ENCODE assay signal across 12 mouse cellular contexts in genomic region chr4:63391322-63391721, GRCm38 (mm10). TPM values are rescaled to one million over a fixed set of nuclear protein-coding genes. Genes with fewer than 3 reads are reported as not detected.
A peak's percentile ranks its signal among the peaks of the same experiment; 100 is the strongest.
DNase-seq lines count a peak whose midpoint lies in the region; ATAC-seq and TF ChIP-seq lines count a peak whose summit lies in the region.
"Had no signal": no experiment of that assay in that cellular context is flagged by ENCODE, and none has a peak within 500 bp of the region (broad histone marks: within the 10 kb centered on the region; RNA-seq: fewer than 3 reads in every experiment).

No protein-coding gene starts in this region.

- peaks cover 38% of the 10 kb centered on the region for H3K4me1 ChIP-seq in liver, embryonic 15.5 days (replicated peaks)
- H3K4me1 ChIP-seq in liver, embryonic 11.5 days (replicated peaks; ENCODE audit: control insufficient read depth, insufficient read depth, low read length) = peaks cover 8% of the 10 kb centered on the region
- peaks cover 23% of the 10 kb centered on the region for H3K4me1 ChIP-seq in bone marrow, adult 2 months (ENCODE audit: control insufficient read depth, insufficient read depth, low read length)
- H3K4me1 ChIP-seq in kidney, embryonic 14.5 days (ENCODE audit: control insufficient read depth, insufficient read depth, low read length) = no peaks in the 10 kb centered on the region

- peaks cover 27% of the 10 kb centered on the region for H3K36me3 ChIP-seq in liver, embryonic 15.5 days (replicated peaks)
- H3K36me3 ChIP-seq in liver, embryonic 11.5 days (ENCODE audit: control insufficient read depth, insufficient read depth, low read length) = peaks cover 4% of the 10 kb centered on the region; the same call in 1 of the 2 replicates
- peaks cover 27% of the 10 kb centered on the region for H3K36me3 ChIP-seq in kidney, embryonic 14.5 days (ENCODE audit: control insufficient read depth, insufficient read depth, low read length)

- TF ChIP-seq POLR2A in bone marrow, adult 2 months (IDR thresholded peaks at IDR 0.05; ENCODE audit: borderline replicate concordance, control insufficient read depth, low read depth, low read length) = no peak

- H3K4me2 ChIP-seq in liver, embryonic 15.5 days = no peak overlapping the region
- H3K4me2 ChIP-seq in liver, embryonic 11.5 days = no peak overlapping the region
- no peak overlapping the region for H3K4me2 ChIP-seq in kidney, embryonic 14.5 days (replicated peaks; ENCODE audit: low read depth, low read length)
- H3K4me2 ChIP-seq: limb, embryonic 13.5 days had no signal

- DNase-seq in liver, embryonic 11.5 days (ENCODE audit: low spot score) = no peak
- peak; percentile 69 for DNase-seq in CD4-positive, CD25-positive, alpha-beta regulatory T cell, adult 2 months (ENCODE audit: low read depth, low spot score)
- no peak for DNase-seq in MN1 (ENCODE audit: low spot score)
- DNase-seq in layer of hippocampus, adult 9-10 months (ENCODE audit: low spot score) = no peak
- DNase-seq: heart, postnatal 4 days had no signal

- no peaks in the 10 kb centered on the region for H3K27me3 ChIP-seq in liver, embryonic 15.5 days
- no peaks in the 10 kb centered on the region for H3K27me3 ChIP-seq in liver, embryonic 11.5 days (replicated peaks; ENCODE audit: control insufficient read depth, insufficient read depth, low read length)
- H3K27me3 ChIP-seq in kidney, embryonic 14.5 days (ENCODE audit: control insufficient read depth, insufficient read depth, low read length) = no peaks in the 10 kb centered on the region
- H3K27me3 ChIP-seq: limb, embryonic 13.5 days had no signal

- no peak for TF ChIP-seq CTCF in bone marrow, adult 2 months (IDR thresholded peaks at IDR 0.05; ENCODE audit: control insufficient read depth, insufficient read depth, low read length)

- no peak overlapping the region for H3K4me3 ChIP-seq in liver, embryonic 15.5 days (replicated peaks)
- no peak overlapping the region for H3K4me3 ChIP-seq in liver, embryonic 11.5 days (ENCODE audit: low read depth, low read length)
- H3K4me3 ChIP-seq in bone marrow, adult 2 months (replicated peaks; ENCODE audit: control insufficient read depth, low read depth, low read length) = peak overlapping the region; percentile 8
- no peak overlapping the region for H3K4me3 ChIP-seq in kidney, embryonic 14.5 days (ENCODE audit: low read length)
- H3K4me3 ChIP-seq: limb, embryonic 13.5 days had no signal

- 0 out of 2 replicates have a peak overlapping the region, but pooled peaks have one; percentile 0 for H3K27ac ChIP-seq in liver, embryonic 15.5 days (replicated peaks)
- no peak overlapping the region for H3K27ac ChIP-seq in liver, embryonic 11.5 days (ENCODE audit: low read depth, low read length)
- peak overlapping the region; percentile 64 for H3K27ac ChIP-seq in bone marrow, adult 2 months (ENCODE audit: control insufficient read depth, insufficient read depth, low read depth, low read length, poor library complexity)
- H3K27ac ChIP-seq in kidney, embryonic 14.5 days (ENCODE audit: low read depth, low read length) = no peak overlapping the region
- H3K27ac ChIP-seq: limb, embryonic 13.5 days had no signal

- no peak overlapping the region for H3K9ac ChIP-seq in liver, embryonic 15.5 days
- no peak overlapping the region for H3K9ac ChIP-seq in liver, embryonic 11.5 days (ENCODE audit: low read depth, low read length)
- no peak overlapping the region for H3K9ac ChIP-seq in kidney, embryonic 14.5 days (ENCODE audit: low read depth, low read length)
- H3K9ac ChIP-seq: limb, embryonic 13.5 days had no signal

- 53% methylated on average over 6 of the region's 6 CpGs for WGBS in liver, embryonic 15.5 days (ENCODE audit: insufficient replicate concordance)
- WGBS in liver, embryonic 11.5 days = 71% methylated on average over 6 of the region's 6 CpGs
- WGBS in bone marrow, adult 2 months = 30% methylated on average over 6 of the region's 6 CpGs
- 80% methylated on average over 6 of the region's 6 CpGs for WGBS in kidney, embryonic 14.5 days

- H3K9me3 ChIP-seq in liver, embryonic 15.5 days (replicated peaks) = no peaks in the 10 kb centered on the region
- no peaks in the 10 kb centered on the region for H3K9me3 ChIP-seq in liver, embryonic 11.5 days (ENCODE audit: control insufficient read depth, low read length)
- no peaks in the 10 kb centered on the region for H3K9me3 ChIP-seq in kidney, embryonic 14.5 days (ENCODE audit: control insufficient read depth, low read length)
- H3K9me3 ChIP-seq: limb, embryonic 13.5 days had no signal

- ATAC-seq in liver, embryonic 15.5 days (ENCODE audit: insufficient read depth) = no peak
- ATAC-seq in liver, embryonic 11.5 days (replicated peaks; ENCODE audit: low FRiP score) = no peak
- ATAC-seq in monocyte, adult 5-6 weeks (replicated peaks; ENCODE audit: insufficient number of reproducible peaks, low FRiP score, low TSS enrichment, poor library complexity, severe bottlenecking) = peak; percentile 62
- no peak for ATAC-seq in kidney, embryonic 14.5 days (ENCODE audit: low FRiP score, low TSS enrichment)

RNA-seq across cellular contexts. Expression of gene Akna, which starts 11.8 kb away (rescaled TPM):
- 4.8 and 5.7 TPM in 2 replicates for polyA plus RNA-seq in liver, embryonic 15.5 days (2015; fragmentation: Nextera tagmentation; extraction: Ambion mirVana)
- polyA plus RNA-seq in liver, embryonic 11.5 days (2014; fragmentation: Nextera tagmentation; extraction: Ambion mirVana) = 8.8 and 8.9 TPM in 2 replicates
- 34.5 and 61.0 TPM in 2 replicates for polyA plus RNA-seq in bone marrow, adult 2 months (2011; ENCODE audit: insufficient read depth, insufficient read length, low replicate concordance, missing spikeins)
- 70.1 to 153 TPM (median 72.2 TPM) in 3 replicates for total RNA-seq in monocyte, adult 5-6 weeks (2017)
- polyA plus RNA-seq in kidney, embryonic 14.5 days (2014; fragmentation: Nextera tagmentation; extraction: Ambion mirVana) = 4.1 and 7.3 TPM in 2 replicates

RNA-seq across cellular contexts. Expression of gene Orm2, which starts 29.1 kb away (rescaled TPM):
- polyA plus RNA-seq in liver, embryonic 15.5 days (2015; fragmentation: Nextera tagmentation; extraction: Ambion mirVana) = not detected in 2 replicates
- not detected in 2 replicates for polyA plus RNA-seq in liver, embryonic 11.5 days (2014; fragmentation: Nextera tagmentation; extraction: Ambion mirVana)
- not detected in 2 replicates for polyA plus RNA-seq in bone marrow, adult 2 months (2011; ENCODE audit: insufficient read depth, insufficient read length, low replicate concordance, missing spikeins)
- total RNA-seq in monocyte, adult 5-6 weeks (2017) = not detected in 3 replicates
- polyA plus RNA-seq in kidney, embryonic 14.5 days (2014; fragmentation: Nextera tagmentation; extraction: Ambion mirVana) = not detected in 2 replicates
- total RNA-seq: ES-E14; heart, postnatal 4 days had no signal
- polyA plus RNA-seq: embryonic facial prominence, embryonic 11.5 days; limb, embryonic 13.5 days had no signal

RNA-seq across cellular contexts. Expression of gene Orm3, which starts 35.4 kb away (rescaled TPM):
- polyA plus RNA-seq in liver, embryonic 15.5 days (2015; fragmentation: Nextera tagmentation; extraction: Ambion mirVana) = not detected in 2 replicates
- polyA plus RNA-seq in liver, embryonic 11.5 days (2014; fragmentation: Nextera tagmentation; extraction: Ambion mirVana) = not detected in 2 replicates
- not detected in 2 replicates for polyA plus RNA-seq in bone marrow, adult 2 months (2011; ENCODE audit: insufficient read depth, insufficient read length, low replicate concordance, missing spikeins)
- total RNA-seq in monocyte, adult 5-6 weeks (2017) = not detected in 3 replicates
- not detected in 2 replicates for polyA plus RNA-seq in kidney, embryonic 14.5 days (2014; fragmentation: Nextera tagmentation; extraction: Ambion mirVana)
- total RNA-seq: ES-E14; heart, postnatal 4 days had no signal
- polyA plus RNA-seq: embryonic facial prominence, embryonic 11.5 days; limb, embryonic 13.5 days had no signal

RNA-seq across cellular contexts. Expression of gene Orm1, which starts 47.0 kb away (rescaled TPM):
- 0.50 and 0.77 TPM in 2 replicates for polyA plus RNA-seq in liver, embryonic 15.5 days (2015; fragmentation: Nextera tagmentation; extraction: Ambion mirVana)
- not detected in 2 replicates for polyA plus RNA-seq in liver, embryonic 11.5 days (2014; fragmentation: Nextera tagmentation; extraction: Ambion mirVana)
- polyA plus RNA-seq in bone marrow, adult 2 months (2011; ENCODE audit: insufficient read depth, insufficient read length, low replicate concordance, missing spikeins) = 13.2 and 43.2 TPM in 2 replicates
- 1.7 TPM in 1 of 3 replicates, not detected in the others for total RNA-seq in monocyte, adult 5-6 weeks (2017)
- not detected in 2 replicates for polyA plus RNA-seq in kidney, embryonic 14.5 days (2014; fragmentation: Nextera tagmentation; extraction: Ambion mirVana)
- total RNA-seq: ES-E14; heart, postnatal 4 days had no signal
- polyA plus RNA-seq: embryonic facial prominence, embryonic 11.5 days; limb, embryonic 13.5 days had no signal

Comparison
In these comparisons a context has a peak if more than half of its experiments do, and no peak if none do; other contexts are left out.
1. H3K27ac ChIP-seq: peak in liver, embryonic 15.5 days (single experiment) and bone marrow, adult 2 months (single experiment); none in liver, embryonic 11.5 days (single experiment) and kidney, embryonic 14.5 days (single experiment).